Mouse (Mus musculus) layer of hippocampus, adult 18-20 months (tissue): ENCODE measurements around the gene Zfand3. TPM values are rescaled to one million over a fixed set of nuclear protein-coding genes. Genes with fewer than 3 reads are reported as not detected.
A peak's percentile ranks its signal among the peaks of the same experiment; 100 is the strongest.

Experiments used
- DNase-seq, 2 experiments: peaks; one replicate each; pipeline ENCODE4 v3.0.0; 2022; ENCODE audit warnings: low spot score in 2 of 2
- total RNA-seq, 2 experiments: library from RNA; stranded (reverse); gene quantifications; 2 replicates each; pipeline ENCODE4 v1.2.3; 2021

The Zfand3 gene
- total RNA-seq, 2 experiments from 2014 or later = 119 to 120 TPM

DNA sequence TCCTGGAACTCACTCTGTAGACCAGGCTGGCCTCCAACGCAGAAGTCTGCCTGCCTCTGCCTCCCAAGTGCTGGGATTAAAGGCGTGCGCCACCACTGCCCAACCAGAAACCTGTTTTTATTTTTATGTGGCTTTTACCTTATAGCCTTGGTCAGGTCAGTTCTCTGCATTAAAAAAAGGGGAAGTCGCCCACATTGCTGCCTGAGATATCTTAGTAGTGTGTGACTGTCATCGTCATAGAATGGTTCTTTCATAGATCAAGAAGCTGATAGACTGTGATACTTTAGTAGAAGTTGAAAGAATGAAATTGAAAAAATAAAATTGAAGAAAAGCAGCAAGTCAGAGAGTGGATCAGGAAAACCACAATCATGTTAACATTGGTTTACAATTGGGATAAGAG is 98.5 kb downstream of the Zfand3 start:
- DNase-seq = no peak

GRCm38 (mm10) chr17:30103641-30104165 is 99.2 kb downstream of the Zfand3 start:
- no peak for DNase-seq

- no peak for DNase-seq
These were observed 100.8 kb downstream of the Zfand3 start for GRCm38 (mm10) chr17:30105369-30105768.

DNA sequence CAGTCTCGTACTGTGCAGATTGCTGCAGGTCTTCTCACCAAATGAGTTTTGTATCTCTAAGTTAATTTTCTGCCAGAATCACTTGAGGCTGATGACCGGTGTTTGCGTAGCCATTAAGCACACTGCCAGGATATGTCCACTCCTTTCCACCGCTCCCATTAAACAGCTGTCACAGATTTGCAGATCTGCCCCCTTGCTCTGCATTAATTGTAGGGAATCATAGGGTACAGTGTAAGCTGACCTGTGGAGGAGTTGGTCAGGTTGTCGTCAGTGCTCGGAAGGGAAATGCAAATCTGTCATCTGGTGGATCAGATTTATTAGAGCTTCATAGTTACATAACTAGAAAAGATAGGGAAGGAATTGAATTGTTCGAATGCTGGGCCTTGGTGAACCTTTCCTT is 106.1 kb downstream of the Zfand3 start:
- DNase-seq = no peak

- DNase-seq = no peak
These were observed 107.0 kb downstream of the Zfand3 start for GRCm38 (mm10) chr17:30111556-30111955.

GRCm38 (mm10) chr17:30112080-30112479 is 107.5 kb downstream of the Zfand3 start:
- DNase-seq = no peak

GRCm38 (mm10) chr17:30112555-30113305 is 108.2 kb downstream of the Zfand3 start:
- DNase-seq = no peak

DNA sequence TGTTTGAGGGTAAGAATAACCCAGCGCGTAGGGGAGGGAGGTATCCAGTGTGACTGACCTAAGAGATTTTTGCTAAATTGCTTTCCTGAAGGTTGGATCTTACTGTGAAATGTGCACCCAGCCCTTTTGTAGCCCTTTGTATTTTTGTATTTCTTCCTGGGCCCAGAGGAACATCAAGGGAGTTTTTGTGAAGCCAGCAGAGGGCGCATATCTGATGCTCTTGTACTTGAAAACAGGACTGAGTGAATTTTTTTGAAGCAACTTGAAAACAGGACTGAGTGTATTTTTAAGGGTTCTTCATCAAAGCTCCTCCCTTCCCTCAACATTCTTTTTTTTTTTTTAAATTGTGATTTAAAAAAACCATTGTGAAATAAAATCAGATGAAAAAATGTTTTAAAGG is 110.2 kb downstream of the Zfand3 start:
- peak in 1 of 2 experiments; percentile 67 for DNase-seq

DNA sequence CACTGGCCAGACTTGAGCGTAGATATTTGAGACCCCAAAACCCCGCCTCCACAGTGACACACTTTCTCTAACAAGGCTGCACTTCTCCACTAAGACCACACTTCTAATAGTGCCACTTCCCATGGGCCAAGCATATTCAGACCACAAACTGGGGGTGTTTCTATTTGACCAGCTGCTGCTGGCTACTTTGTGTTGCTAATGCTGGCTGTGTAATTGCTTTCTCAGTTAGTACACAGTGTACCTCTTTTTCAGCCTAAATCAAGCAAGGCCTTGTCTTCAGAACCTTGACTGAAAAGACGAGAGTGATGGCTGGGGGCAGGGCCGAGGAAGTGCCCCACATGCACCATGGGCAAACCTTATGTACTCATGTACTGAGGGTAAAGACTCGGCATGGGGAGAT is 111.7 kb downstream of the Zfand3 start:
- peak in 1 of 2 experiments; percentile 48 for DNase-seq

- no peak for DNase-seq
These were observed 113.5 kb downstream of the Zfand3 start for GRCm38 (mm10) chr17:30118036-30118435.

GRCm38 (mm10) chr17:30122278-30122677 is 117.7 kb downstream of the Zfand3 start:
- no peak for DNase-seq

DNA sequence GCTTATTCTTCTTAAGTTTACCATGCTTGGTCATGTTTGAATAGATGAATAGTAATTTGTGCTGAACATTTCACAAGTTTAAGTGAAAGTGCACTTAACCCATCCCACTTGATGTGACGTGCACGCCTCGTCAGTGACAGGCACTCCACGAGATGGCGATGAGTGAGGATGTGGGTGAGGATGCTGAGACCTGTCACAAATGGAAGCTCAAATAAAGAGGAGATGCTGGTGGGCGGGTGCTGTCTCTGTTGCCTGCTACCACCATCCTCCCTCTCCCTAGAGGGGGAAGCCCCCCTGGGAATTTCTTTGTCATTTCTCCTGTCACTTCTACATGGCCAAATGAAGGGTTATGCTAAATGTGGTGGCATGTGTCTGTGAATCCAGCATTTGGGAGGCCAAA is 123.9 kb downstream of the Zfand3 start:
- no peak for DNase-seq

- DNase-seq = no peak
These were observed 124.7 kb downstream of the Zfand3 start for GRCm38 (mm10) chr17:30129220-30129619.

DNA sequence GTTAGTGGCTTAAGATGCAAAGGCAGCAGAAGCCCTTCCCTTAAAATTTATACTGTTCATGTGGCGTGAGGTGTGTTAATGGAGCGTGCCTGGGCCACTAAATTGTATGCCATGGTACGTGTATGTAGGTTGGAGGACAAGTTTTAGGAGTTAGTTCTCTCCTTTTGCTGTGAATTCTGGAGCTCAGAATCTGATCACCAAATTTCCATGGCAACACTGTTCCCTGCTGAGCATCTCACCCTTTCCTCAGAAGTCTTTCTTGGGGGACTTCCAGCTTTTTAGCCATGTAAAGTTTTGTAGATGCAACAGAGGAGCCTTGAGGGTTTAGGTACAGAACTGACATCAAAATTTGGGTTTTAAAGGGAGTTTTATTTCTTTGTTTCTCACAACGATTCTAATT is 125.8 kb downstream of the Zfand3 start:
- no peak for DNase-seq

DNA sequence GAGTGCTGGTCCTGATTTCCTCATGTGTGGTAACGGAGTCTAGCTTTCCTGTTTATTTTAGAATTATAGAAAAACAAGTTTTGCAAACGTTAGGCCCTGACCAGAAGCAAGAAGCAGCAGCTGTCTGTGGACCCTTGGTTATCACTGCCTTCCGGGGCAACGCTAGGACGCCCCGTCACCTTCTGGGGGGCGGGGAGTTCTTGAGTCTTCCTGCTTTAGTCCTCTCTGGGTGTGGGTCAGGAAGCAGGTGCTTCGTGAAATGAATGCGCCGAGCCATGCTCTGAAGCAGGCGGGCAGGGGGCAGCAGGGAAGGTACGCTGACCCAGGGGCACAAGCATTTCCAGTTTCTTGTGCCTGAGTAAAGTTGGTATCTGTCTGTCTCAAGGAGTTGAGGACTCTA is 129.1 kb downstream of the Zfand3 start:
- no peak for DNase-seq

DNA sequence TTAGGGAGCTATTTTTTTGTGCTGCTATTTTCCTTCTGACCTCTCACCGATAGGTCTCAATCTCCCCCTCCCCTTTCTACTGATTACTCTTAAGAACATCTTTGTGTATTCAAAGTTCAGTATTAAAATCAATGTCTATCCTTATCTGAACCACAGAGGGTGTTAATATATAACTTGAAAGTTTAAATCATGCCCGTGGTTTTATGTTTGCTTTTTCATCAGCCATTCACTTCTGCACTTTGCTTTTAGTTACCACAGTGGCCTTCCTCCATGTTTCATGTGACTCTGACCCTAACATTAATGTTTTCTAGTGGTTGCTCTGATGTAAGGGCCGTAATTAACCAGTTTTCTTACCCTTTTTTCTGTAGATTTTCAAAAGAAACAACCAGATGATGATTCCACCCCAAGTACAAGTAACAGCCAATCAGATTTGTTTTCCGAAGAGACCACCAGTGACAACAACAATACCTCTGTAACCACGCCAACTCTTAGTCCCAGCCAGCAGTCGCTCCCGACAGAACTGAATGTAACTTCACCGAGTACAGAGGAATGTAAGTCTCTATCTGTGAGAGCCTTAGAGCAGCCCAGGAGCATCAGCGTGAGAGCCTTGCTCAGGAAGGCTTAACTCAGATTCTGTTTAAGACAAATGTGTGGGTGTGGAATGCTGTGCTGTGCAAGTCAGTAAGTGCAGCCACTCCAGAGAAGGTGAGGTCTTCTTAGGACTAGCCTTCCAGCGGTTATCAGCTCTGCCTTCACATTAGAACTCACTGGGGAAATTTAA is 130.6 kb downstream of the Zfand3 start:
- DNase-seq = no peak

GRCm38 (mm10) chr17:30135890-30136289 is 131.4 kb downstream of the Zfand3 start:
- no peak for DNase-seq

GRCm38 (mm10) chr17:30136684-30137083 is 132.2 kb downstream of the Zfand3 start:
- DNase-seq = no peak

GRCm38 (mm10) chr17:30137115-30137514 is 132.6 kb downstream of the Zfand3 start:
- DNase-seq = no peak

- no peak for DNase-seq
These were observed 139.6 kb downstream of the Zfand3 start for GRCm38 (mm10) chr17:30144114-30144513.

- no peak for DNase-seq
These were observed 141.1 kb downstream of the Zfand3 start for GRCm38 (mm10) chr17:30145596-30146149.

GRCm38 (mm10) chr17:30146555-30146954 is 142.0 kb downstream of the Zfand3 start:
- DNase-seq = no peak
